Mouse (Mus musculus) forebrain, postnatal 0 days (tissue): ENCODE results near the gene Taf3. TPM values are rescaled to one million over a fixed set of nuclear protein-coding genes. Genes with fewer than 3 reads are reported as not detected.

ENCODE experiments used
- ATAC-seq: fragments of 200-750 bp; cut with Nextera tagmentation; 2 replicates; pipeline ENCODE4 v1.8.0; 2017; ENCODE audit warnings: mild to moderate bottlenecking, moderate library complexity
- DNase-seq: peaks from one replicate; pipeline ENCODE4 v3.0.0-alpha.2; 2015
- H3K27ac ChIP-seq: fragments of 300-500 bp; sonication (generic); 2 replicates; pipeline ENCODE4 v1.5.1; 2014; ENCODE audit warnings: low read depth, mild to moderate bottlenecking, antibody characterized with exemption, low read length, moderate library complexity, mixed read lengths
- H3K27me3 ChIP-seq: fragments of 300-500 bp; sonication (generic); 2 replicates; pipeline ENCODE4 v1.6.1; 2014; ENCODE audit warnings: mild to moderate bottlenecking, low read length, mixed read lengths; ENCODE audit not compliant: insufficient read depth
- H3K36me3 ChIP-seq: fragments of 300-500 bp; sonication (generic); 2 replicates; pipeline ENCODE4 v1.6.1; 2014; ENCODE audit warnings: mild to moderate bottlenecking, moderate library complexity; ENCODE audit not compliant: insufficient read depth
- H3K4me1 ChIP-seq: fragments of 300-500 bp; sonication (generic); 2 replicates; pipeline ENCODE4 v1.6.1; 2014; ENCODE audit warnings: antibody characterized with exemption; ENCODE audit not compliant: insufficient read depth
- H3K4me2 ChIP-seq: fragments of 300-500 bp; sonication (generic); 2 replicates; pipeline ENCODE4 v1.6.1; 2014; ENCODE audit warnings: low read depth, mild to moderate bottlenecking, moderate library complexity
- H3K4me3 ChIP-seq: fragments of 300-500 bp; sonication (generic); 2 replicates; pipeline ENCODE4 v1.5.1; 2014; ENCODE audit warnings: low read depth, low read length, mixed read lengths
- H3K9ac ChIP-seq: fragments of 300-500 bp; sonication (generic); 2 replicates; pipeline ENCODE4 v1.6.1; 2014; ENCODE audit warnings: mild to moderate bottlenecking
- H3K9me3 ChIP-seq: fragments of 300-500 bp; sonication (generic); 2 replicates; pipeline ENCODE4 v1.6.1; 2016; ENCODE audit warnings: low read length
- CTCF ChIP-seq: sonication (generic); IDR thresholded peaks from 2 replicates; pipeline ENCODE4 v1.5.1; 2016; ENCODE audit warnings: antibody characterized with exemption, control low read depth, low read depth
- WGBS: fragments of 180-500 bp; shearing (Covaris S2); extraction: QIAGEN DNeasy Blood & Tissue Kit; methylation state at CpG from one replicate; pipeline ENCODE4 v1.1.7; 2014; 5-methylcytosine and 5-hydroxymethylcytosine counted together
- polyA plus RNA-seq: library from polyadenylated mRNA; unstranded; fragments of >200 nt; fragmentation: Nextera tagmentation; extraction: Ambion mirVana; gene quantifications from 2 replicates; pipeline ENCODE4 v1.2.1, GENCODE M21; 2015
- total RNA-seq: library from RNA; depleted of rRNA; stranded (reverse); fragments of >200 nt; gene quantifications from 2 replicates; pipeline ENCODE4 v1.2.3, GENCODE M21; 2014

The Taf3 gene
- total and polyA plus RNA-seq, 2 experiments from 2014 or later, result 3.5 to 9.6 TPM

DNA sequence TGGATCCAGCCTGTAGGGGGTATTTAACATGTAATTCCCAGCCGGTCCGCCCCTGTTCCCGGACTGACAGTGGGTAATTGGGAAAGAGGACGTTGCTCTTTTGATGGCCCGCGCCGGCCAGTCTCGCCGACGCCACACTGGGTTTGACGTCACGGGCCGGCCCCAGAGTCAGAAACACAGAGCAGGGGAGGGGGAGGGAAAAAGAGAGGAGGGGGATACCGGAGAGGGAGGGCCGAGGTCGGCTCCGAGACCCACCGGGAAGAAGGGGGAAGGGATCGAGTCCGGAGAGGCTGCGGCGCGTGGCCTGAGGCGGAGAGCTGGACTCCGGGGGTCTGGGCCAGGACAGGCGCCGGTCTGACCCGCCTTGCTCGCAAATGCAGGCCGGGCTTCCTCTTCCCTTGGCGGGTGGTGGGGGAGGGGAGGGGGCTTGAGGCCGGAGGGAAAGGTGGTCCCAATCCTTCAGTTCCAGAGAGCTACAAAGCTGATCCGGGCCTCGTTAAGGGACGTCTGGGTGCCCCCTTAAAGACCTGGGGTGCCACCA lies 167.3 kb downstream of the Taf3 start, which contains the start of gene 4930412O13Rik:
4930412O13Rik (plus strand) TSS at position 202 of the 541 bp plus-strand sequence.
- H3K4me2 ChIP-seq, result peak within 1 kb of the TSS; percentile 15; the same call in 1 of the 2 replicates
- peak within 1 kb of the TSS; percentile 12; the same call in 1 of the 2 replicates for H3K4me3 ChIP-seq
- H3K9me3 ChIP-seq, result no peaks in the 10 kb centered on the region
- H3K27me3 ChIP-seq, result peaks cover 65% of the 10 kb centered on the region
- no peak within 1 kb of the TSS for H3K27ac ChIP-seq
- H3K9ac ChIP-seq, result no peak within 1 kb of the TSS
- H3K4me1 ChIP-seq, result no peaks in the 10 kb centered on the region
- no peak for TF ChIP-seq CTCF
- H3K36me3 ChIP-seq, result no peaks in the 10 kb centered on the region
- ATAC-seq (no peak), DNase-seq (no peak)
- under 1% methylated on average over 34 of the region's 35 CpGs for WGBS

DNA sequence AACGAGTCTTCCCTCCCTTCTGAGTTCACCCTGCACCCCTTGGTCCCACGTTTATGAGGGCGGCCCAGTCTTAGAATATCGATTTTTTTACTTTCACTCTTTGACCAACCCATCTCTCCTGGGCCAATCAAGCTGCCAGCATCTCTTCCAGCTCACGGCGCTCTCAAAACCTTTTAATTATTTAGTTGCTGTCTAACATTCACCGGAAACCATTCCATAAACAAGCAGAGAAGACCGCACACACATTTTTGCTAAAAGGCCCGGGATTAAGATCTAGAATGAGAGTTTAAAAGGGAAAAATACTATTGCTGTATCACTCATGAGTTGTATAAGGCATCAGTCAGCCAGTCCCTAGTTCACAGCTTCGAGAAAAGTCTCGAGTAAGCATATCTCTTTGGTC lies 168.1 kb downstream of the Taf3 start:
- no peaks in the 10 kb centered on the region for H3K9me3 ChIP-seq
- peaks cover 65% of the 10 kb centered on the region for H3K27me3 ChIP-seq
- no peak overlapping the region for H3K4me3 ChIP-seq
- no peaks in the 10 kb centered on the region for H3K4me1 ChIP-seq
- H3K27ac ChIP-seq, result no peak overlapping the region
- H3K36me3 ChIP-seq, result no peaks in the 10 kb centered on the region
- DNase-seq (peak; percentile 47), ATAC-seq (no peak)
- WGBS, result 5% methylated on average over 11 of the region's 11 CpGs
- TF ChIP-seq CTCF, result no peak
- H3K9ac ChIP-seq, result no peak overlapping the region
- H3K4me2 ChIP-seq, result no peak overlapping the region

DNA sequence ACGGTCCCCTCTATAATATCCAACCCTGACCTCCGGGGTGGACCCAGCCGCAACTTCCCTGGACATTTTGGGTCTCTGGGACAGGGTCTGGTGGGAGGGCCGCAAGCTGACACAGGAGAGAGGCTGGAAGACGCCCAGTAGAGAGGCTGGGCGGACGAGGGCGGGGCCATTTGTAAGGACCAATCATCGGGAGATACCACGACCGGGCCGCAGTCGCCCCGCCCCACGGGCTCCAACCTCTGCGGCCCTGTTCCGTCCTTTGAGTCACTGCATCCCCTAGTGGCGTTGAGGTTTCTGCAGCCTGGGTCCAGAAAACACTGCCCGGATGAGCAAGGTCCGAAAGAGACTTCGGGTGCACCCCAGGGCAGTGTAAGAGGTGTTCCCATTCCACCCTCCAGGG lies 168.9 kb downstream of the Taf3 start:
- peak; percentile 77 for TF ChIP-seq CTCF
- peak overlapping the region; percentile 52 for H3K4me2 ChIP-seq
- DNase-seq (peak; percentile 70), ATAC-seq (peak; percentile 87)
- H3K9ac ChIP-seq, result no peak overlapping the region
- WGBS, result under 1% methylated on average over 21 of the region's 21 CpGs
- no peaks in the 10 kb centered on the region for H3K36me3 ChIP-seq
- H3K4me1 ChIP-seq, result no peaks in the 10 kb centered on the region
- H3K4me3 ChIP-seq, result peak overlapping the region; percentile 28
- peaks cover 69% of the 10 kb centered on the region for H3K27me3 ChIP-seq
- no peaks in the 10 kb centered on the region for H3K9me3 ChIP-seq
- H3K27ac ChIP-seq, result no peak overlapping the region

DNA sequence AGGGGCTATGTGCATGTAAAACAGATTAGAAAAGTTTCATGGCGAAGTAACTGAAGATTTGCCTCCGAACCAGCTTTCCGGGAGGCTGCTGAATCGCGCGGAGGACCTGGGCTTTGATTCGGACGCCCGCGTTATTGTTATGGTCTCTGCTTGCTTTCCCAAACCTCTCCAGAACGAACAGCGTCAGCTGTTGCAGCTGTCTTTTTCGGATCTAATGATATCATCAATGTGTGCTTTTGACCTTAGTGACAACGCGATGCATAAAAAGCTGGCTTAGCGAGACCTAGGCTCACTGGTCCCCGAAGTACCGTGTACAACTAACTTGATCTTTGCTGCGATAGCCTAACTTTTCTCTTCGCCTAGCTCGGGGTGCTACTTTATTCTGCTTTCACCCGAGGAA lies 169.3 kb downstream of the Taf3 start:
- under 1% methylated on average over 22 of the region's 22 CpGs for WGBS
- H3K27me3 ChIP-seq, result peaks cover 71% of the 10 kb centered on the region
- no peaks in the 10 kb centered on the region for H3K4me1 ChIP-seq
- ATAC-seq (no peak), DNase-seq (peak; percentile 45)
- H3K4me3 ChIP-seq, result peak overlapping the region; percentile 28
- H3K9ac ChIP-seq, result no peak overlapping the region
- no peak overlapping the region for H3K27ac ChIP-seq
- H3K4me2 ChIP-seq, result peak overlapping the region; percentile 52
- H3K9me3 ChIP-seq, result no peaks in the 10 kb centered on the region
- no peaks in the 10 kb centered on the region for H3K36me3 ChIP-seq
- TF ChIP-seq CTCF, result no peak

DNA sequence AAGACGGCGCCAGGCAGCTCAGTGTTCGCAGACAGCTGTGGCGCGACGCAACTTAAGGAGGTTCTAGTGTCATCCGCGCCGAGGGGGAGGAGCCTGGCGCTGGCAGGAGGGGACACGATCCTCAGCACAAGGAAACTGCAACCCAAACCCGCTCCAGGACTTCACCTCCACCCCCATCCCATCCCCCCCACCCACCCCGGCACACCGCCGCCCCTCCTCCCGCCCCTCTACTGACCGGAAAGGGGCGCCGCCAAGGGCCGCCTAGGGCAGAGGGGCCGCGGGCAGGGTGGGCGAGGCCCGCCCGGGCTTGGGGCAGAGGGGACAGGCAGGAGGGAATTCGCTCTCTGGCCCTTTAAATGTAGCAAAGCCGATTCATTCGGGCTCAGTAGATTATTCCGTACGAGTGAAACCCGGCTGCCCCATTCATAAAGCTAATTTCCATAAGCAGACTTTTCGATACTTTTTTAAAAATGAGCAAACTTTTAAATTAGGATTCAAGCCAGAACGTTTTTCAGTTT lies 169.8 kb downstream of the Taf3 start:
- no peaks in the 10 kb centered on the region for H3K36me3 ChIP-seq
- no peaks in the 10 kb centered on the region for H3K4me1 ChIP-seq
- no peak overlapping the region for H3K9ac ChIP-seq
- no peak for TF ChIP-seq CTCF
- under 1% methylated on average over 32 of the region's 33 CpGs for WGBS
- H3K27me3 ChIP-seq, result peaks cover 73% of the 10 kb centered on the region
- DNase-seq, result no peak
- H3K4me2 ChIP-seq, result peak overlapping the region; percentile 52
- no peak overlapping the region for H3K27ac ChIP-seq
- H3K9me3 ChIP-seq, result no peaks in the 10 kb centered on the region
- no peak for ATAC-seq
- H3K4me3 ChIP-seq, result peak overlapping the region; percentile 28

DNA sequence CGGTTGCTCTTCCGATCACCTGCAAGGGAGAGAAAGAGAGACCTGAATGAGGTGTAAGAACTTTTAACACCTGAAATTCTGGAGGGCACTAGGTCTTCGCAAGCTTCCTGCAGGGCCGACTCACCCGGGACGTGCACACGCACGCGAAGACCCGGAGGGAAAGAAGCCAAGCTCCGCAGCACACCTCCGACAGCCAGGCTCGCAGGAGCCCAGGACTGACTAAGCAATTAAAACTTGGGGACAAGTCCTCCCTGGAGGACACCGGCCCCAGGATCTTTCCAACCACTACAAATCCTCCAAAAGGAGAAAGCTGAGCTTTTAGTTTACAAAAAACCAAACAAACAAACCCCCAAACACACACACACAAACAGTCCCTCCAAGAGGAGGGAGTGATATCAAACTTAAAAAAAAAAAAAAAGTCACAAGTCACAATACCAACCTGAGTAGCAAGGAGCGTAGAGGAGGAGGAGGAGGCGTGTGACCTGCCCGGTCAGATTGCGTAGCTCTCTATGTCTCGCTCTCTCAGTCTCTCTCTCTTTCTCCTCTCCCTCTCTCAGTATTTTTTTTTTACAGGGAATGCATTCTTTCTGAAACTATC lies 170.3 kb downstream of the Taf3 start:
- TF ChIP-seq CTCF, result no peak
- Histone ChIP-seq H3K9me3 (no peaks in the 10 kb centered on the region), H3K27me3 (peaks cover 78% of the 10 kb centered on the region), H3K4me2 (peak overlapping the region; percentile 52), H3K9ac (no peak overlapping the region), H3K36me3 (no peaks in the 10 kb centered on the region), H3K4me3 (peak overlapping the region; percentile 28), H3K4me1 (no peaks in the 10 kb centered on the region), H3K27ac (no peak overlapping the region)
- DNase-seq, result peak; percentile 16
- no peak for ATAC-seq
- WGBS, result 1% methylated on average over 19 of the region's 19 CpGs

DNA sequence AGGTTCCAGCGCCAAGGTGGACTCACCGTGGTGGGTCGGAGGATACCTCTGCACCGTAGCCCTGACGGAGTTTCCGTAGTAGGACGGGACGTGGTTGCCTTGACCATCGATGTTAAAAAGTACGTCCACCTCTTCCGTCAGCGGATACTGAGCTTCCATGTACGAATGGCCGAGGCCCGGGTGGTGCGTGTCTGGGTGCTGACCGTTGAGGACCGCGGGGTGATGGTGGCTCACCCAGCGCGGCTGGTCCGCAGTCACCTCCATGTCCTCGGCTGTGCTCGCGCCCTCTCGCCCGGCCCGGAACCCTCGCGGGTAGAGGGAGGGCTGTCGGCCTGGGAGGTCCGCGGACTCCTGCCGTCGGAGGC lies 171.1 kb downstream of the Taf3 start:
- Histone ChIP-seq H3K4me1 (no peaks in the 10 kb centered on the region), H3K4me2 (no peak overlapping the region; the same call in 1 of the 2 replicates), H3K4me3 (0 out of 2 replicates have a peak overlapping the region, but pooled peaks have one; percentile 11), H3K27me3 (peaks cover 85% of the 10 kb centered on the region), H3K27ac (no peak overlapping the region), H3K9ac (no peak overlapping the region), H3K9me3 (no peaks in the 10 kb centered on the region), H3K36me3 (no peaks in the 10 kb centered on the region)
- ATAC-seq (no peak), DNase-seq (no peak)
- no peak for TF ChIP-seq CTCF
- 2% methylated on average over 35 of the region's 35 CpGs for WGBS
